Mouse (Mus musculus): ENCODE data around the gene Fam205c.

DNA sequence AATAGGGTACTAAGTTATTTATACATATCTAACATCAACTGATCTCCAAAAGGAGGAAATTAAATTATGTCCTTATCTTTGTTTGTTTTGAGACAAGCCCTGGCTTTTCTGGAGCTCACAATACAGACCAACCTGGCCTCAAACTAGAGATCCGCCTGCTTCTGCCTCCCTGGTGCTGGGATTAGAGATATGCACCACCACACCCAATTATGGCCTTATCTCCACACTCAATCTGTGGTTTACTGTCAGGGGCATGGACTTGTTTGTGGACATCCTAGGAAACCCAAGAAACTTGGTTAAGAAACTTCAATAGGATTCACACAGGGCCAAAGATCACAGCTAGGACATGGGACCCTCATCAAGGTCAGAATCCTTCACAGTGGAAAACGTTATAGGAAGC is 3.6 kb upstream of the Fam205c start:
- TF ChIP-seq CTCF (IDR thresholded peaks at IDR 0.05; ENCODE audit: low read depth) (no peak), EP300 (optimal IDR thresholded peaks at IDR 0.05) (no peak)
